Mouse (Mus musculus): ENCODE results near the gene Maob. TPM values are rescaled to one million over a fixed set of nuclear protein-coding genes. Genes with fewer than 3 reads are reported as not detected.

Gene Maob
- polyA plus RNA-seq (2012; rRNA removed): 2.1 and 3.2 TPM in 2 replicates

GRCm38 (mm10) chrX:16817261-16817769 is at the start of gene Maob:
TSS of gene Maob (minus strand) at chrX:16817366.
- WGBS: 2% methylated on average over 13 of the region's 18 CpGs
- DNase-seq: peak; percentile 4
- H3K4me3 ChIP-seq (ENCODE audit: insufficient read depth, low read depth, low read length): peak within 1 kb of the TSS; percentile 30
- TF ChIP-seq POLR2A (IDR thresholded peaks at IDR 0.05; ENCODE audit: low read depth, low read length): no peak
- no peak for TF ChIP-seq CTCF (conservative IDR thresholded peaks at IDR 0.05; ENCODE audit: insufficient read depth, insufficient read length, low read depth, low read length)
- H3K4me1 ChIP-seq (ENCODE audit: control insufficient read depth, insufficient read depth, low read length): no peaks in the 10 kb centered on the region
- no peak within 1 kb of the TSS for H3K27ac ChIP-seq (ENCODE audit: insufficient read depth, low read depth, low read length)
- H3K27me3 ChIP-seq (replicated peaks; ENCODE audit: control insufficient read depth, insufficient read depth, low read length): no peaks in the 10 kb centered on the region
- H3K36me3 ChIP-seq (ENCODE audit: control insufficient read depth, insufficient read depth, low read length): no peaks in the 10 kb centered on the region

- Histone ChIP-seq H3K4me1 (ENCODE audit: control insufficient read depth, insufficient read depth, low read length) (no peaks in the 10 kb centered on the region), H3K36me3 (ENCODE audit: control insufficient read depth, insufficient read depth, low read length) (no peaks in the 10 kb centered on the region), H3K27me3 (replicated peaks; ENCODE audit: control insufficient read depth, insufficient read depth, low read length) (no peaks in the 10 kb centered on the region), H3K27ac (ENCODE audit: insufficient read depth, low read depth, low read length) (no peak overlapping the region), H3K4me3 (ENCODE audit: insufficient read depth, low read depth, low read length) (no peak overlapping the region)
- peak; percentile 16 for DNase-seq
- TF ChIP-seq POLR2A (IDR thresholded peaks at IDR 0.05; ENCODE audit: low read depth, low read length) (no peak), CTCF (conservative IDR thresholded peaks at IDR 0.05; ENCODE audit: insufficient read depth, insufficient read length, low read depth, low read length) (0 out of 2 replicates have a peak, but pooled peaks have one; percentile 12)
These were observed 43.1 kb upstream of the Maob start for GRCm38 (mm10) chrX:16860244-16860643.

- Histone ChIP-seq H3K36me3 (ENCODE audit: control insufficient read depth, insufficient read depth, low read length) (no peaks in the 10 kb centered on the region), H3K4me1 (ENCODE audit: control insufficient read depth, insufficient read depth, low read length) (no peaks in the 10 kb centered on the region), H3K4me3 (ENCODE audit: insufficient read depth, low read depth, low read length) (no peak overlapping the region), H3K27ac (ENCODE audit: insufficient read depth, low read depth, low read length) (no peak overlapping the region), H3K27me3 (replicated peaks; ENCODE audit: control insufficient read depth, insufficient read depth, low read length) (no peaks in the 10 kb centered on the region)
- DNase-seq: no peak
- WGBS: 95% methylated on average over 2 of the region's 2 CpGs
- TF ChIP-seq CTCF (conservative IDR thresholded peaks at IDR 0.05; ENCODE audit: insufficient read depth, insufficient read length, low read depth, low read length) (no peak), POLR2A (IDR thresholded peaks at IDR 0.05; ENCODE audit: low read depth, low read length) (no peak)
These were observed 28.9 kb upstream of the Maob start for GRCm38 (mm10) chrX:16846034-16846433.

GRCm38 (mm10) chrX:16841443-16841842 is 24.3 kb upstream of the Maob start:
- Histone ChIP-seq H3K36me3 (ENCODE audit: control insufficient read depth, insufficient read depth, low read length) (no peaks in the 10 kb centered on the region), H3K4me3 (ENCODE audit: insufficient read depth, low read depth, low read length) (no peak overlapping the region), H3K4me1 (ENCODE audit: control insufficient read depth, insufficient read depth, low read length) (no peaks in the 10 kb centered on the region), H3K27me3 (replicated peaks; ENCODE audit: control insufficient read depth, insufficient read depth, low read length) (no peaks in the 10 kb centered on the region), H3K27ac (ENCODE audit: insufficient read depth, low read depth, low read length) (no peak overlapping the region)
- TF ChIP-seq POLR2A (IDR thresholded peaks at IDR 0.05; ENCODE audit: low read depth, low read length): no peak
- no peak for TF ChIP-seq CTCF (conservative IDR thresholded peaks at IDR 0.05; ENCODE audit: insufficient read depth, insufficient read length, low read depth, low read length)
- peak; percentile 0 for DNase-seq
- WGBS: 72% methylated on average over 2 of the region's 2 CpGs

- Histone ChIP-seq H3K36me3 (ENCODE audit: control insufficient read depth, insufficient read depth, low read length) (no peaks in the 10 kb centered on the region), H3K27me3 (replicated peaks; ENCODE audit: control insufficient read depth, insufficient read depth, low read length) (no peaks in the 10 kb centered on the region), H3K27ac (ENCODE audit: insufficient read depth, low read depth, low read length) (no peak overlapping the region), H3K4me1 (ENCODE audit: control insufficient read depth, insufficient read depth, low read length) (no peaks in the 10 kb centered on the region), H3K4me3 (ENCODE audit: insufficient read depth, low read depth, low read length) (no peak overlapping the region)
- WGBS: 100% methylated on average over 1 of the region's 1 CpGs
- no peak for TF ChIP-seq POLR2A (IDR thresholded peaks at IDR 0.05; ENCODE audit: low read depth, low read length)
- no peak for TF ChIP-seq CTCF (conservative IDR thresholded peaks at IDR 0.05; ENCODE audit: insufficient read depth, insufficient read length, low read depth, low read length)
- no peak for DNase-seq
These were observed 20.1 kb upstream of the Maob start for GRCm38 (mm10) chrX:16837293-16837692.

GRCm38 (mm10) chrX:16836488-16837082 is 19.4 kb upstream of the Maob start:
- no peaks in the 10 kb centered on the region for H3K27me3 ChIP-seq (replicated peaks; ENCODE audit: control insufficient read depth, insufficient read depth, low read length)
- no peak overlapping the region for H3K27ac ChIP-seq (ENCODE audit: insufficient read depth, low read depth, low read length)
- H3K4me1 ChIP-seq (ENCODE audit: control insufficient read depth, insufficient read depth, low read length): no peaks in the 10 kb centered on the region
- TF ChIP-seq POLR2A (IDR thresholded peaks at IDR 0.05; ENCODE audit: low read depth, low read length): no peak
- TF ChIP-seq CTCF (conservative IDR thresholded peaks at IDR 0.05; ENCODE audit: insufficient read depth, insufficient read length, low read depth, low read length): no peak
- no peak overlapping the region for H3K4me3 ChIP-seq (ENCODE audit: insufficient read depth, low read depth, low read length)
- DNase-seq: peak; percentile 23
- no peaks in the 10 kb centered on the region for H3K36me3 ChIP-seq (ENCODE audit: control insufficient read depth, insufficient read depth, low read length)

- Histone ChIP-seq H3K4me3 (ENCODE audit: insufficient read depth, low read depth, low read length) (no peak overlapping the region), H3K27me3 (replicated peaks; ENCODE audit: control insufficient read depth, insufficient read depth, low read length) (no peaks in the 10 kb centered on the region), H3K36me3 (ENCODE audit: control insufficient read depth, insufficient read depth, low read length) (no peaks in the 10 kb centered on the region), H3K27ac (ENCODE audit: insufficient read depth, low read depth, low read length) (no peak overlapping the region), H3K4me1 (ENCODE audit: control insufficient read depth, insufficient read depth, low read length) (no peaks in the 10 kb centered on the region)
- DNase-seq: no peak
- WGBS: 74% methylated on average over 1 of the region's 1 CpGs
- no peak for TF ChIP-seq CTCF (conservative IDR thresholded peaks at IDR 0.05; ENCODE audit: insufficient read depth, insufficient read length, low read depth, low read length)
- no peak for TF ChIP-seq POLR2A (IDR thresholded peaks at IDR 0.05; ENCODE audit: low read depth, low read length)
These were observed 8.9 kb upstream of the Maob start for GRCm38 (mm10) chrX:16826028-16826427.
